Mouse (Mus musculus) liver, embryonic 13.5 days (tissue): ENCODE measurements at regions not wholly inside any gene's neighbourhood (a gene's known extent, or its start where the extent isn't known, plus 50 kb on each side); places are given as distances from the start of the nearest gene placed in this dataset.
"Not testable (repeated sequence)": the region's sequence is repeated elsewhere in the genome, so short reads cannot be mapped to it uniquely, and the experiment has no call there.

Source experiments
- ATAC-seq: fragments of 200-750 bp; cut with Nextera tagmentation; 2 replicates; pipeline ENCODE4 v1.8.0; 2017; ENCODE audit warnings: low read depth, mild to moderate bottlenecking, moderate number of reproducible peaks, moderate library complexity
- DNase-seq: peaks from one replicate; pipeline ENCODE4 v3.0.0; 2022
- H3K27ac ChIP-seq: fragments of 300-500 bp; sonication (generic); 2 replicates; pipeline ENCODE4 v1.5.1; 2015; ENCODE audit warnings: moderate library complexity, mild to moderate bottlenecking, inconsistent platforms
- H3K27me3 ChIP-seq: fragments of 300-500 bp; sonication (generic); 2 replicates; pipeline ENCODE4 v1.6.1; 2015; ENCODE audit warnings: mild to moderate bottlenecking, inconsistent platforms
- H3K36me3 ChIP-seq: fragments of 300-500 bp; sonication (generic); 2 replicates; pipeline ENCODE4 v1.6.1; 2015; ENCODE audit warnings: mild to moderate bottlenecking, inconsistent platforms
- H3K4me1 ChIP-seq: fragments of 300-500 bp; sonication (generic); replicated peaks from 2 replicates; pipeline ENCODE4 v1.6.1; 2015; ENCODE audit warnings: inconsistent platforms
- H3K4me2 ChIP-seq: fragments of 300-500 bp; sonication (generic); 2 replicates; pipeline ENCODE4 v1.6.1; 2015; ENCODE audit warnings: inconsistent platforms, mild to moderate bottlenecking, moderate library complexity
- H3K4me3 ChIP-seq: fragments of 300-500 bp; sonication (generic); replicated peaks from 2 replicates; pipeline ENCODE4 v1.5.1; 2015; ENCODE audit warnings: mild to moderate bottlenecking, inconsistent platforms
- H3K9ac ChIP-seq: fragments of 300-500 bp; sonication (generic); 2 replicates; pipeline ENCODE4 v1.6.1; 2015; ENCODE audit warnings: mild to moderate bottlenecking, inconsistent platforms
- H3K9me3 ChIP-seq: fragments of 300-500 bp; sonication (generic); replicated peaks from 2 replicates; pipeline ENCODE4 v1.6.1; 2016; ENCODE audit warnings: inconsistent platforms
- WGBS: fragments of 180-500 bp; shearing (Covaris S2); methylation state at CpG from one replicate; pipeline ENCODE4 v1.1.7; 2015; ENCODE audit not compliant: insufficient replicate concordance; 5-methylcytosine and 5-hydroxymethylcytosine counted together

DNA sequence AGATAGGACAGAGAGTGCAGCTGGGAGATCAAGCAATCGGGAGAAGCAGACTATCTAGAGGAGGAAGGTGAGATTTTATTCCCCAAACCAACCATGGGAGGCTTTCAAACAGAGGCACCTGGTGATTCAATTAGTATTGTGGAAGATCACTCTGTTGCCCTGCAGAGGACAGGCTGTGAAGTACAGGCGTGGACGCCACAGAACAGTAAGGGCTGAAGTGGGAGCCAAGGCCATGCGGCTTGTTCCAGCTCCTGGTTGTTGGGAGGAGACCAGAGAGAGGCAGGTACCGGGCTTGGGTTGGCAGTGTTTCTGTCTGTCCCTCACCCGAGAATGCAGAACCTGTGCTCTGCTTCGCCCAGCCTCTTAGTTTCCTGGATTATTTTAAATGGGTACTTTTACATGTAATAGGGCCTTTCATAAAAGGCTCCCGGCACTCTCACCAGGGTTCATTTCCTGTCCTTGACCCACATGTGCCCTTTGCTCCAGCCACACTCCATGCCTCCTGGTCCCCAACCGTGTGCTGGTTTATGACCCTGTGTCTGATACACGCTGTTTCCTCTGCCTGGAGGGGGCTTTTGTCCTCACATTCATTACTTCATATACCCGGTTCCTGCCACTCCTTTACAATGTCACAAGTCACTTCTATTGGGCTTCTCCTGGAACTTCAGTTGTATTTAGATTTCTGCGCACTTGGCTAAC is 58.3 kb downstream of the Vcpkmt start:
- Histone ChIP-seq H3K36me3 (no peaks in the 10 kb centered on the region), H3K9ac (no peak overlapping the region), H3K4me2 (no peak overlapping the region), H3K4me3 (no peak overlapping the region), H3K27me3 (no peaks in the 10 kb centered on the region), H3K27ac (no peak overlapping the region), H3K4me1 (peaks cover 8% of the 10 kb centered on the region), H3K9me3 (no peaks in the 10 kb centered on the region)
- 56% methylated on average over 12 of the region's 12 CpGs for WGBS
- DNase-seq (no peak), ATAC-seq (no peak)

DNA sequence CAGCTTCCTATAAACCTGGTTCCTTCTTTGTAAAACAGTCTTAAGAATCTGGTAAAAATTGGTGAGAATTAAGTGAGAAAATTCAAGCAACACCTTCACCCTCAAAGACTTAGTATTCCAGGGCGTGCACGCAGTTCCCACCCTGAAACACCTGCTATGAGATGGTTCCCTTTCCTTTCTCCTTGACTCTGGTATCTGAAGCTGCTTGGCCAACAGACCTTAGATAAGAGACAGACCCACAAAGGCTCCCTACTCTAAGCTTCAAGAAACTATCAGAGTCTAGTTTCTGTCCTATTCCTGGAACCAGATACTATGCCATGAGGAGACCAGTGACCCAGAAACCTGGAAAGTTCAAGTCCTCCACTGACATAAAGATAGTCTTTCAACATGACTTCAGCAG is 63.0 kb downstream of the Vcpkmt start:
- WGBS: 45% methylated on average over 2 of the region's 2 CpGs
- H3K4me2 ChIP-seq: no peak overlapping the region

DNA sequence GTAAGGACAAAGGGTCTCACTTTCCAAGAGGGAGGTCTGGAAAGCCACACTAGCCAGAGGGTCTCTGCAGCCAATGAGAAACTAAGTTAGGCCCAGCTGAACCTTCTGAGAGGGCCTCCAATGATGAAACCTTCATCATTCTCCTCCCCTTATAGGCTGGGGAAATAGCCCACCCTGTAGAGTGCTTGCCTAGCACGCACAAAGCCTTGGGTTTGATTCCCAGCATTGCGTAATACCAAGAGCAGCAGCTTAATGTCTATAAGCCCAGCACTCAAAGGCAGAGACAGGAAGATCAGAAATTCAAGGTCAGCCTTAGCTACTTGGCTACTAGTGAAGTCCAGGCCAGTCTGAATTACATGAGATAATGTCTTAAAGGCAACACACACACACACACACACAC is 63.8 kb downstream of the Vcpkmt start:
- H3K36me3 ChIP-seq: no peaks in the 10 kb centered on the region
- H3K4me2 ChIP-seq: no peak overlapping the region
- no peak for ATAC-seq
- no peaks in the 10 kb centered on the region for H3K9me3 ChIP-seq
- WGBS: 59% methylated on average over 2 of the region's 2 CpGs
- no peak for DNase-seq
- no peak overlapping the region for H3K27ac ChIP-seq
- H3K27me3 ChIP-seq: no peaks in the 10 kb centered on the region
- H3K4me1 ChIP-seq: peaks cover 33% of the 10 kb centered on the region
- H3K9ac ChIP-seq: no peak overlapping the region
- no peak overlapping the region for H3K4me3 ChIP-seq

More for the DNA sequence above, 63.0 kb downstream of the Vcpkmt start:
- Histone ChIP-seq H3K4me1 (peaks cover 36% of the 10 kb centered on the region), H3K4me3 (no peak overlapping the region), H3K36me3 (no peaks in the 10 kb centered on the region), H3K27me3 (no peaks in the 10 kb centered on the region), H3K27ac (no peak overlapping the region), H3K9me3 (no peaks in the 10 kb centered on the region), H3K9ac (no peak overlapping the region)
- no peak for ATAC-seq
- DNase-seq: no peak

DNA sequence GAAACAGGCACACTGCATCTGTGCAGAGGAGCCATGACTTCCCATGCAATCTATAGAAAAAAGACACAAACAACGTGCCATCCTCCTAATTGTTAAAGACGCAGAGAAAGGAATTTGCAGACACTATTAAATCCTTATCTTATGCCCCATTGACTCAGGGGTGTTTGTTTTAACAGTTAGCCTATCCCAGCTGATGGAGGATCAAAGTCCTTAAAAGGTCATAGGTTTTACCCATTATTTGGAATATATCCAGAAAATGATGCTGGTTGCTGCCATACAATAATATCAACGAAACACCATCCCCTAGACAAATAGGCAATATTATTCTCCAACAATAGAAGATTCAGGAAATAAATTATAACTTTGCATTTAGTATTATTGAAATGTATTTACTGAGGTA is 65.2 kb downstream of the Vcpkmt start:
- ATAC-seq: no peak
- Histone ChIP-seq H3K4me2 (no peak overlapping the region), H3K4me1 (peaks cover 44% of the 10 kb centered on the region), H3K9me3 (no peaks in the 10 kb centered on the region), H3K27me3 (no peaks in the 10 kb centered on the region), H3K9ac (no peak overlapping the region), H3K27ac (no peak overlapping the region), H3K36me3 (no peaks in the 10 kb centered on the region), H3K4me3 (no peak overlapping the region)
- no peak for DNase-seq
- WGBS: 56% methylated on average over 3 of the region's 3 CpGs

DNA sequence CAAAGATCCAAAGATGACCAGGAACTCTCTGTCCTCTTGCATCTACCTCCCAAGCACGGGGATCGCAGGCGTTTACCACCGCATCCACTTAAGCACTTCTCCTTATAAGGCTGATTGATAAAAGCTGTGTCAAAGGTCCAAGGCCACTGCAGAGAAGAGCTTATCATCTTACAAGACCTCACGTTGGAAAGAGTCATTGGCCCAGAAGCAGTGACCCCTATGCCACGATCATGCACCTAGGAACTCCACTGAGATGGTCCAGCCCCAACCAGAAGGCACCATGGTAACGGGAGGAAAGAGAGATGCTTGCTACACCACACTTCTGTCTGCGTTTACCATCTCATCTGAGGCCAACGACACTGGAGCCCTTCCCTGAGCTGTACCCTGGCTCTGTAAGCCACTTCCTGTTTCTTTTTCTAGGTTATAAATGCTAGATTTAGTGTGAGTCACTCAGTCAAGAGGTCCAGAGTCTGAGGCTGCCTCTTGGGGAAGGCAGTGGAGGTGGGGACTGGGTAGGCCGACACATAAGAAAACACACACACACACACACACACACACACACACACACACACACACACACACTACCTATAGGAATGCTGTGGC is 66.4 kb downstream of the Vcpkmt start:
- peaks cover 50% of the 10 kb centered on the region for H3K4me1 ChIP-seq
- WGBS: 41% methylated on average over 10 of the region's 10 CpGs
- H3K9me3 ChIP-seq: no peaks in the 10 kb centered on the region
- H3K27me3 ChIP-seq: no peaks in the 10 kb centered on the region
- H3K36me3 ChIP-seq: no peaks in the 10 kb centered on the region
- no peak overlapping the region for H3K4me3 ChIP-seq
- ATAC-seq (no peak), DNase-seq (no peak)
- H3K4me2 ChIP-seq: no peak overlapping the region
- H3K27ac ChIP-seq: no peak overlapping the region
- H3K9ac ChIP-seq: no peak overlapping the region

DNA sequence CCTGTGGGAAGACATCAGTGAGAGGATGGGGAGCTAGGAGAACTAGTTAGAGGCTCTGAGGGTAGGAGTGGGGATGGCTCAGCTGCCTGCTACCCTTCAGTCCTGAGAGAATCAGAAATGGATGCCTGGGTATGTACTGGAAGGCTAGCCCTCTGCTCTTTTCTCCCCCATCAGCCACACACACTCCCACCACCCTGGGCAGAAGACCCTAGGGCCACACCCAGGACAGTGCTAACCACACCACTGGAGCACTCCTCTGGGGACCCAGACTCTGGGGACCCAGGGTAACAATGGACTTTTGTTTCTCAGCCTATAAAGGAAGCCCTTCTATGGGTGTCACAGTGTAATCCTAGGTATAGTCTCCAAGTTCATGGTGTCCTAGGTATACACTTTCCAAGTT is 67.0 kb downstream of the Vcpkmt start:
- no peak for ATAC-seq
- Histone ChIP-seq H3K4me3 (no peak overlapping the region), H3K9ac (no peak overlapping the region), H3K36me3 (no peaks in the 10 kb centered on the region), H3K4me1 (peaks cover 50% of the 10 kb centered on the region), H3K9me3 (no peaks in the 10 kb centered on the region), H3K27ac (no peak overlapping the region), H3K27me3 (no peaks in the 10 kb centered on the region), H3K4me2 (no peak overlapping the region)
- DNase-seq: no peak

DNA sequence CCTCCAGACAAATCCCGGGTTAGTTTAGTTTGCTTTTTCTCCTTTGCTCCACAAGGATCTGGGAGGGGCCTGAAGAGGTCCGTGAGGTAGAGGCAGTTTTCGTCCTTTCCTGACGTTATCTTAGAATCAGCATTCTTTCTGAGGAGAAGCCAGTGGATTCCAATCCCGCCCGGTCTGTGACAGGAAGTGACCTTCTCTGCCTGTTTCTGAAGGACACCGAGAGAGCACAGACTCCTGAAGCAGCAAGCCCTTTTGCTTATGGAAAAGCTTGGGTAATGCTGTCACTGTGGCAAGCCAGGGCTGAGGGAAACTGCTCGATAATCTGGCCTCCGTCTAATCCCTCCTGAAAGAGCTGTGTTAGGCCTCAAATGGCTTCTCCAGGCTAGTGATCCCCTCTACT is 67.7 kb downstream of the Vcpkmt start:
- Histone ChIP-seq H3K4me1 (peaks cover 50% of the 10 kb centered on the region), H3K27ac (no peak overlapping the region), H3K36me3 (no peaks in the 10 kb centered on the region), H3K9me3 (no peaks in the 10 kb centered on the region), H3K27me3 (no peaks in the 10 kb centered on the region), H3K4me2 (no peak overlapping the region), H3K9ac (no peak overlapping the region), H3K4me3 (no peak overlapping the region)
- WGBS: 56% methylated on average over 9 of the region's 9 CpGs
- DNase-seq (no peak), ATAC-seq (no peak)

DNA sequence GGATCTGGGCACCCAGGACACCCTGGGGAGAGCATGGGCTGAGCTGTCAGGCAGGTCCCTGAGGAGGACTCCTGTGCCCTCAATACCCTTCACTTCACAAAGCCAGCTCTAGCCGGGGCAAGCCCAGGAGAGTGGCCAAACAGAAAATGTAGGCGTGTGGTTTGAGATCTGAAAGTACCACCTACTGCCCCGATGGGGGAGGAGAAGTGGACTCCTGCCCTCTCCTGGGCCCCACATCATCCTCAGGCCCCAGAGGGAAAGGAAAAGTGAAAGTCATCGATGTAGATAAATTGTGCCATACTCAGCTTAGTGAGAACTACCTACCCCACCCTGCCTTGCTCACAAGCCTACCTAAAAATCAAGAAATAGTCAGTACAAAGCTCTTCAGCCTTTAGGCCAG is 69.7 kb downstream of the Vcpkmt start:
- Histone ChIP-seq H3K4me3 (no peak overlapping the region), H3K4me1 (peaks cover 40% of the 10 kb centered on the region), H3K9me3 (no peaks in the 10 kb centered on the region), H3K27me3 (no peaks in the 10 kb centered on the region), H3K27ac (peak overlapping the region; percentile 55), H3K9ac (no peak overlapping the region), H3K36me3 (no peaks in the 10 kb centered on the region), H3K4me2 (no peak overlapping the region)
- DNase-seq: no peak
- peak; percentile 71 for ATAC-seq
- WGBS: 13% methylated on average over 4 of the region's 4 CpGs

DNA sequence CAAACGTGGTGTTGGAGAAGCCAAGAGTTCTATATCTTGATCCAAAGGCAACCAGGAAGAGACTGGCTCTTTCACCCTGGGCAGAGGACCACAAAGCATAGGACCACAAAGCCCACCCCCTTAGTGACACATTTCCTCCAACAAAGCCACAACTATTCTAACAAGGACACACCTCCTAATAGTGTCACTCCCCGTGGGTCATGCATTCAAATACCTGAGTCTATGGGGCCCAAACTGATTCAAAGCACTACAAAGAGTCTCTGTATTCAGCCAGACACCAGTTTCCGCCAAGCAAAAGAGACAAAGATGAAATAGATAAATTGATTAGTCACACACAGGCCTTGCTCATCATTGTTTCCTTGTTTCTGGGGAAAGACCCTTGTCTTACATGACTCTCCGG is 72.1 kb downstream of the Vcpkmt start:
- H3K27me3 ChIP-seq: no peaks in the 10 kb centered on the region
- DNase-seq (no peak), ATAC-seq (no peak)
- peaks cover 24% of the 10 kb centered on the region for H3K4me1 ChIP-seq
- WGBS: 47% methylated on average over 4 of the region's 4 CpGs
- no peak overlapping the region for H3K9ac ChIP-seq
- H3K4me2 ChIP-seq: no peak overlapping the region
- H3K4me3 ChIP-seq: no peak overlapping the region
- H3K27ac ChIP-seq: no peak overlapping the region
- H3K9me3 ChIP-seq: no peaks in the 10 kb centered on the region
- no peaks in the 10 kb centered on the region for H3K36me3 ChIP-seq

DNA sequence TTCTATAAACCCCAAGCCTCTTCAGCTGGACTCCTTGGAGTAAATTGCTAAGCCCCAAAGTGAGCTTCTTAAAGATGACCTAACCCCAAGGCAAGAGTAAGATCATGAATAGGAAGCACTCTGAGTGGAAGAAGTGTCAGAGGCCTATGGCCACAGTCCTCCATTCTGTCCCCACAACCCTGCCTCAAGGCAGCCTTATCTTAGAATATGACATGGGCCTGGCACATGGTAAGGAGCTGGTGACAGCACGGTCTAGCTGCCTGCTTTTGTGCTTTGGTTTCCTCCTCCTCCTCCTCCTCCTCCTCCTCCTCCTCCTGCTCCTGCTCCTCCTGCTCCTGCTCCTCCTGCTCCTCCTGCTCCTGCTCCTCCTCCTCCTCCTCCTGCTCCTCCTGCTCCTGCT is 73.6 kb downstream of the Vcpkmt start:
- not testable (repeated sequence) for H3K4me2 ChIP-seq, H3K9ac ChIP-seq, DNase-seq, H3K9me3 ChIP-seq, ATAC-seq, H3K27me3 ChIP-seq, H3K27ac ChIP-seq, H3K36me3 ChIP-seq, H3K4me3 ChIP-seq
- H3K4me1 ChIP-seq: peaks cover 17% of the 10 kb centered on the region
- WGBS: 0% methylated on average over 1 of the region's 1 CpGs

DNA sequence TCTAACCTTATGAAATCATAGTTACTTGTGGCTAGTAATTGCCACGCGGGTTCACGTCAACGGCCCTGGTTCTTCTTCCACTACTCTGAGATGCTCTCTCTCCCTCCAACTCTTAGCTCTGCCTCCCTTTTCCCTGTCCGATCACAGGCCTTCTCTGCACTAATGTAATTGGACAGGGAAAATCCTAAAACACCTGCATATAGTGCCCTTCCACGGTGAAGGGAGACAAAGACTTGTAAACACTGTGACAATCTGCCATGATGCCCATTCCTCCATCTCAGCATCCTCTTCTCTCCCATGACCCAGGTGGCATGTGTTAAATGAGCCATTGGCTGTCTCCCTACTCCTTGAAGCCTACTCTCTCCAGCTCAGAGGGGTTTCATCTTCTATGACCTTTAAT is 74.9 kb downstream of the Vcpkmt start:
- 75% methylated on average over 6 of the region's 6 CpGs for WGBS
- DNase-seq: no peak
- Histone ChIP-seq H3K4me1 (peaks cover 9% of the 10 kb centered on the region), H3K27ac (no peak overlapping the region), H3K4me3 (no peak overlapping the region), H3K9ac (no peak overlapping the region), H3K36me3 (no peaks in the 10 kb centered on the region), H3K4me2 (no peak overlapping the region), H3K9me3 (no peaks in the 10 kb centered on the region), H3K27me3 (no peaks in the 10 kb centered on the region)
- no peak for ATAC-seq

DNA sequence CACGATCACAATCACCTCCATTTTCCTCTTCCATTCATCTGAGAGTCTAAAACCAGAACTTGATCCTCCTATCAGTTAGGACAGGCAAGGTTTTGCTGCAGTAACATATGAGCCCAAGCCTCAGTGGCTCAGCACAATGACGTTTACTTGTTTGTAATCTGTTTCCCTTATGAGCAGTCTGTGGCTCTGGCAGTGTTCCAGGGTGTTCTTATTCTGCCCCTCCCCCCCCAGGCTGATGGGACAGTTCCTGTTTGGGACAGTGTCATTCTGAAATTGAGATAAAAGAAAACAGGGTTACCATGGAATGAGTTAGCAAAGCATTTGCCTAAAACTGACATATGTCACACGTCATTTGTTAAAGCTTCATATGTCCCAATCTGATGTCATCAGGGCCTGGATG is 75.5 kb downstream of the Vcpkmt start:
- no peaks in the 10 kb centered on the region for H3K36me3 ChIP-seq
- no peak overlapping the region for H3K9ac ChIP-seq
- DNase-seq (no peak), ATAC-seq (no peak)
- H3K4me1 ChIP-seq: peaks cover 10% of the 10 kb centered on the region
- no peak overlapping the region for H3K4me3 ChIP-seq
- H3K27ac ChIP-seq: no peak overlapping the region
- H3K9me3 ChIP-seq: no peaks in the 10 kb centered on the region
- H3K4me2 ChIP-seq: no peak overlapping the region
- 49% methylated on average over 3 of the region's 3 CpGs for WGBS
- H3K27me3 ChIP-seq: no peaks in the 10 kb centered on the region
